Mouse (Mus musculus): ENCODE data around the gene Id1. TPM values are rescaled to one million over a fixed set of nuclear protein-coding genes. Genes with fewer than 3 reads are reported as not detected.

Gene Id1
- total and polyA plus RNA-seq, 2 experiments from 2014 or later = 58.8 to 59.8 TPM

- Histone ChIP-seq H3K36me3 (ENCODE audit: insufficient read depth) (no peaks in the 10 kb centered on the region), H3K4me2 (ENCODE audit: low read depth) (no peak overlapping the region), H3K27me3 (ENCODE audit: insufficient read depth, low read length) (0 out of 2 replicates have a peak, but pooled peaks cover 9% of the 10 kb centered on the region), H3K27ac (ENCODE audit: low read depth, low read length) (no peak overlapping the region), H3K4me1 (ENCODE audit: insufficient read depth) (peaks cover 11% of the 10 kb centered on the region; the same call in 1 of the 2 replicates), H3K9ac (no peak overlapping the region), H3K4me3 (ENCODE audit: low read depth, low read length) (no peak overlapping the region), H3K9me3 (ENCODE audit: low read length) (no peaks in the 10 kb centered on the region)
- no peak for DNase-seq
- 50% methylated on average over 14 of the region's 14 CpGs for WGBS
- TF ChIP-seq CTCF (IDR thresholded peaks at IDR 0.05; ENCODE audit: low read depth) = no peak
- ATAC-seq = 0 out of 2 replicates have a peak, but pooled peaks have one; percentile 21
These were observed 5.3 kb downstream of the Id1 start for GRCm38 (mm10) chr2:152741153-152742041.

GRCm38 (mm10) chr2:152742435-152742834, 6.4 kb downstream of the Id1 start:
- Histone ChIP-seq H3K9me3 (ENCODE audit: low read length) (no peaks in the 10 kb centered on the region), H3K4me3 (ENCODE audit: low read depth, low read length) (no peak overlapping the region), H3K4me1 (ENCODE audit: insufficient read depth) (peaks cover 5% of the 10 kb centered on the region; the same call in 1 of the 2 replicates), H3K4me2 (ENCODE audit: low read depth) (no peak overlapping the region), H3K36me3 (ENCODE audit: insufficient read depth) (no peaks in the 10 kb centered on the region), H3K27ac (ENCODE audit: low read depth, low read length) (no peak overlapping the region), H3K9ac (no peak overlapping the region), H3K27me3 (ENCODE audit: insufficient read depth, low read length) (0 out of 2 replicates have a peak, but pooled peaks cover 8% of the 10 kb centered on the region)
- DNase-seq (peak; percentile 61), ATAC-seq (peak; percentile 67)
- TF ChIP-seq CTCF (IDR thresholded peaks at IDR 0.05; ENCODE audit: low read depth) = peak; percentile 60
- WGBS = 23% methylated on average over 10 of the region's 10 CpGs

DNA sequence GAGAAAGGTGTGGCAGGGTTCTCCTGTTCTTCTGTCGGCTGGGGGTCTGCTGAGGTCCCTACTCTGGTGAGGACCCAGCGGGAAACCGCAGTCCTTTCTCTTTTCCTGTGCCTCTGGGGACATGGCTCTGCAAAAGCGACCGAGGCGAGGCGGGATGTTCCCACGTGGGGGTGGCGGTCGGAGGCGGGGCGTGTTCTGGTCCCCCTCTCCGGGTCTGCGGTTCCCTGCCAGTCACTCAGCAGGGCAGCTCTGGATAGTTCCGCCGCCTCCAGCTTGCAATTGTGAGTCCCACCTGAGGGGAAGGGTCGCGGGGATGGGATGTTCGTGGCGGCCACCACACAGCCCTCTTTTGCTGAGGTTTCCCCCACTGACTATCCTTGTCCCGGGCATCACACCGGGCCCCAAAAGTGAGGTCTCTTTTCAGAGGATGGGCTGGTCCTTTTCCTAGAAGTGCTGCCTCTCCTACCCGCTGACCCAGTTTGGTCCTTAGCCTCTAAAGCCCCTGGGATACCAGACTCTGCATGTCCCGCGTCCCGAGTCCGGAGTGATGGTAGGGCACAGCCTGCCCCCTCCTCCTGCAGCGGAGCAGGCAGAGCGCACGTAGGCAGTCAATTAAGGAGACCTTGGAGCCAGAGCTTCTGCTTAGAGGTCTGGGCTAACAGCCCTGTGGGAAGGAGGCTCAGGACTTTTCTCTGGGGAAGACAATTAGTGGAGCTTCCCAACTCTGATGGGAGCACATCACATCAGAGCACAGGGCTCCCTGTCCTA, 18.1 kb downstream of the Id1 start, which contains the start of gene Cox4i2:
Gene Cox4i2, plus strand, starts transcription at position 230 of the 768 bp plus-strand sequence.
- WGBS = 9% methylated on average over 30 of the region's 30 CpGs
- DNase-seq (no peak), ATAC-seq (peak; percentile 42)
- H3K4me1 ChIP-seq (ENCODE audit: insufficient read depth) = no peaks in the 10 kb centered on the region
- no peaks in the 10 kb centered on the region for H3K27me3 ChIP-seq (ENCODE audit: insufficient read depth, low read length)
- H3K4me3 ChIP-seq (ENCODE audit: low read depth, low read length) = 0 out of 2 replicates have a peak within 1 kb of the TSS, but pooled peaks have one; percentile 7
- TF ChIP-seq CTCF (IDR thresholded peaks at IDR 0.05; ENCODE audit: low read depth) = no peak
- H3K27ac ChIP-seq (ENCODE audit: low read depth, low read length) = no peak within 1 kb of the TSS
- no peaks in the 10 kb centered on the region for H3K9me3 ChIP-seq (ENCODE audit: low read length)
- peak within 1 kb of the TSS; percentile 35 for H3K4me2 ChIP-seq (ENCODE audit: low read depth)
- no peaks in the 10 kb centered on the region for H3K36me3 ChIP-seq (ENCODE audit: insufficient read depth)
- H3K9ac ChIP-seq = peak within 1 kb of the TSS; percentile 14; the same call in 1 of the 2 replicates

DNA sequence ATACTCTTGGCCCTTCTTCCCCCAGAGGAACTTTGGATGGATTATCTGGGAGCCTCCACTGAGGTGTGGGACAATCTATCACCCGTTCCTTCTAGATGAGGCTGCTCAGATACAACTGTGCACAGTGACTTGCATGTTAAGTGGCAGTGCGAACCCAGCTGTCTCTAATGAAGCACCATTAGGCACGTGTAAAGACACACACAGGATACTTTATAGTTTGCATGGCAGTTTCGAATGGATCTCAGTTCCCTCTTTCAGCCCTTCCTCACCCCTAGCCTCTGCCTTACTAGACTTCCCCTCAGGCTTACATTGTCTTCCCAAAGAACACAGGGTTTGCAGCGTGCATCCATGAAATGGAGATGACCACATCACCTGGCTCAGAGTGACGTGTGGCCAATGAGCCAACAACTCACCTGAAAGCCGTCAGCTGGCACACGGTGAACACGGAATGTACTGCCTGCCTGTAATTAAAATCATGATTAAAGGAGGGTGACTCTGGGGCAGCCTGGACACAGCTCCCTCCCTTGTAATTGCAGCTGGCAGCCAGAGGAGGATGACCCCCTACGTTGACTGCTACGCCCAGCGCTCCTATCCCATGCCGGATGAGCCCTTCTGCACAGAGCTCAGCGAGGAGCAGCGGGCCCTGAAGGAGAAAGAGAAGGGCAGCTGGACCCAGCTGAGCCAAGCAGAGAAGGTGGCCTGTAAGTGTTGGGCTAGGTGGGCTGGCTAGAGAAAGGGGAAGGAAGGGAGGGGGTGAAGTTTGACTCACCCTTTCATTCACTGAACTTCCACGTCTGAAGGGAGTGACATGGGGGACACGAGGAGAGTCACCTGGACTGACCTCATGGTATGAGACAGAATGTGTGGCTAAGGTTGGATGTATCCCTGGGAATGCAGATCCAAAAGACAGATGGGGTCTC, 20.7 kb downstream of the Id1 start:
- H3K9me3 ChIP-seq (ENCODE audit: low read length) = no peaks in the 10 kb centered on the region
- H3K27ac ChIP-seq (ENCODE audit: low read depth, low read length) = no peak overlapping the region
- ATAC-seq (no peak), DNase-seq (no peak)
- no peak for TF ChIP-seq CTCF (IDR thresholded peaks at IDR 0.05; ENCODE audit: low read depth)
- H3K27me3 ChIP-seq (ENCODE audit: insufficient read depth, low read length) = no peaks in the 10 kb centered on the region
- no peak overlapping the region for H3K4me3 ChIP-seq (ENCODE audit: low read depth, low read length)
- no peak overlapping the region for H3K9ac ChIP-seq
- no peak overlapping the region for H3K4me2 ChIP-seq (ENCODE audit: low read depth)
- 64% methylated on average over 17 of the region's 17 CpGs for WGBS
- no peaks in the 10 kb centered on the region for H3K36me3 ChIP-seq (ENCODE audit: insufficient read depth)
- H3K4me1 ChIP-seq (ENCODE audit: insufficient read depth) = no peaks in the 10 kb centered on the region

DNA sequence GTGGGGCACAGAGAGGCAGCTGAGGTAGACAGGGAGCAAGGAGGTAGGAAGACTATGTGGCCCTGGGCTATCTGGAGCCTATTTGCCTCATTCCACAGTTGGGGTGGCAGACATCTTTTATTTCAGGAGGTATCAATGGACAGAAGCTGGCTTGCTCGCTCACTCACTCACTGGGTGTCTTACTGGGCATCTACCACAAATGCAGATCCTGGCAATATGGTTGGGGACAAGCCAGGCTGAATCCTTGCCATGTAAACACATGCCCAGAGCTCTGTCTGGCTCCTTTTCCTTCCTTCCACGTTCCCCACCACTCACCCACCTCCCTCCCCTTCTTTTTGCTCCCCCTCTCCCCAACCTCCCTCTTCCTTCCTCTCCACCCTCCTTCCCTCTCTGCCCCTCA, 21.4 kb downstream of the Id1 start:
- 42% methylated on average over 2 of the region's 2 CpGs for WGBS
- no peak overlapping the region for H3K9ac ChIP-seq
- H3K27ac ChIP-seq (ENCODE audit: low read depth, low read length) = no peak overlapping the region
- H3K36me3 ChIP-seq (ENCODE audit: insufficient read depth) = no peaks in the 10 kb centered on the region
- no peak for TF ChIP-seq CTCF (IDR thresholded peaks at IDR 0.05; ENCODE audit: low read depth)
- no peak overlapping the region for H3K4me2 ChIP-seq (ENCODE audit: low read depth)
- ATAC-seq = peak; percentile 43; the same call in 1 of the 2 replicates
- H3K4me1 ChIP-seq (ENCODE audit: insufficient read depth) = no peaks in the 10 kb centered on the region
- no peak overlapping the region for H3K4me3 ChIP-seq (ENCODE audit: low read depth, low read length)
- peak; percentile 60 for DNase-seq
- no peaks in the 10 kb centered on the region for H3K27me3 ChIP-seq (ENCODE audit: insufficient read depth, low read length)
- no peaks in the 10 kb centered on the region for H3K9me3 ChIP-seq (ENCODE audit: low read length)

DNA sequence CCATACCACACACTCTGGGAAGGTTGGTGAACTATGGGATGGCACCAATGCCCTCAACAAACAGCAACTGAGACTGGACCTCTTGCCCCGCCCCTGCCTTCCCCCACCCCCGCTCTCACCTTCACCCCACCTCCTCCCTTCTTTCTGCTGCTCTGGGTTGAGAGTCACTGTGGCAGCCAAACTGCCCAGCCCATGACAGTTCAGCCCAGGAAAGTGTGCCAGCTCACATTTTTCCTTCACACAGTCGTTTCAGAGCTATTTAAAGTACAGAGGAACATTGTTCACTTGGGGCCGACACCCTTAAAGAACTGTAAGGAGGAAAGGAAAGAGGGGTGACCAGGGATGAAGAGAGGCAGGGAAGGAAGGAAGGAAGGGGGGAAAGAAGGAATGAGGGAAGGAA, 22.3 kb downstream of the Id1 start:
- no peaks in the 10 kb centered on the region for H3K27me3 ChIP-seq (ENCODE audit: insufficient read depth, low read length)
- no peaks in the 10 kb centered on the region for H3K36me3 ChIP-seq (ENCODE audit: insufficient read depth)
- no peak for TF ChIP-seq CTCF (IDR thresholded peaks at IDR 0.05; ENCODE audit: low read depth)
- no peak overlapping the region for H3K27ac ChIP-seq (ENCODE audit: low read depth, low read length)
- no peaks in the 10 kb centered on the region for H3K9me3 ChIP-seq (ENCODE audit: low read length)
- ATAC-seq (no peak), DNase-seq (no peak)
- no peaks in the 10 kb centered on the region for H3K4me1 ChIP-seq (ENCODE audit: insufficient read depth)
- H3K4me2 ChIP-seq (ENCODE audit: low read depth) = no peak overlapping the region
- 49% methylated on average over 4 of the region's 4 CpGs for WGBS
- H3K9ac ChIP-seq = no peak overlapping the region
- no peak overlapping the region for H3K4me3 ChIP-seq (ENCODE audit: low read depth, low read length)

All from forebrain, postnatal 0 days (tissue).